Mouse (Mus musculus): ENCODE data around the gene Rad51b.

Gene Rad51b

GRCm38 (mm10) chr12:79441210-79442005 is 144.3 kb downstream of the Rad51b start:
- DNase-seq = no peak

DNA sequence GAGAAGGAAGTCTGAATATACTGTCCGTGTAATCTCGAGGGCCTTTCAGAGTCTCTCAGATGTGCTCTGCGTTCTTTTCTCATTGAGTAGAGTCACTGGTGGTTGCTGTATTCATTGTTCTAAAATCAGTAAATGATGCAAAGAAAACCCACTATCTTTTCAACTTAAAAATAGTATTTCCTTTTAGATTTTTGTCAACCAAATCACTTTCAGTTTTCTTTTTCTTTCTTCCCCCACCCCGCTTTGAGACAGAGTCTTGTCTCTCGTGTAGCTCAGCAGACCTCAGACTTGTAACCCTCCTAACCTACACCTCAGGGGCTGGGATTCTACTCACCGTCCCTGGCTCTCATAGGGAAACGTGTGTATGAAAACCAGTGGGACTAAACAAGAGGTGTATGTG is 145.0 kb downstream of the Rad51b start:
- DNase-seq = no peak

DNA sequence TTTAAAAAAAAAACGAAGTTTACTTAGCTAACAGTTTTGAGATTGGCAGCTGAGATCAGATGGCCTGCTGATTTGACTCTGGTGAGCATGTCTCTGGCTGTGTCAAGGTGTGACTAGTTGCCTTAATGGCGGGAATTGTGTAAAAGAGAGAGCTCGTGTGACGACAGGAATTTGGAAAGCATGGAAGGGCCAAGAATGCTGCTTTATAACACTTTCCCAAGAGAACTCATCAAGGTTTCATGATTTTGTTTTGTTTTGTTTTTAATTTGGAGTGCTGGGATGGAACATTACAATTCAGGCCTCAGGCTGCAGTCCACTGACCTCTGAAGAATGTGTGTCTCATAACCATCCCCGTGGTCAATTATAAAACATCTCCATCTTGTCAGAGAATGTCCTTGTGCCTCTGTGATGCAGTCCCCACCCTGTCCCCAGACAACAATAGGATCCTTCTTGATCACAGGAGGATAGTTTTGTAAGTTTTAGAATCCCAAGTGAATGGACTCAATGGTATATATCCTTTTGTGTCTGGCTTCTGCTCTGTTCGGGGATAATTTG is 145.8 kb downstream of the Rad51b start:
- no peak for DNase-seq

- DNase-seq = no peak
Measured at GRCm38 (mm10) chr12:79444646-79445045, 147.6 kb downstream of the Rad51b start.

GRCm38 (mm10) chr12:79447039-79447438 is 150.0 kb downstream of the Rad51b start:
- DNase-seq = no peak

DNA sequence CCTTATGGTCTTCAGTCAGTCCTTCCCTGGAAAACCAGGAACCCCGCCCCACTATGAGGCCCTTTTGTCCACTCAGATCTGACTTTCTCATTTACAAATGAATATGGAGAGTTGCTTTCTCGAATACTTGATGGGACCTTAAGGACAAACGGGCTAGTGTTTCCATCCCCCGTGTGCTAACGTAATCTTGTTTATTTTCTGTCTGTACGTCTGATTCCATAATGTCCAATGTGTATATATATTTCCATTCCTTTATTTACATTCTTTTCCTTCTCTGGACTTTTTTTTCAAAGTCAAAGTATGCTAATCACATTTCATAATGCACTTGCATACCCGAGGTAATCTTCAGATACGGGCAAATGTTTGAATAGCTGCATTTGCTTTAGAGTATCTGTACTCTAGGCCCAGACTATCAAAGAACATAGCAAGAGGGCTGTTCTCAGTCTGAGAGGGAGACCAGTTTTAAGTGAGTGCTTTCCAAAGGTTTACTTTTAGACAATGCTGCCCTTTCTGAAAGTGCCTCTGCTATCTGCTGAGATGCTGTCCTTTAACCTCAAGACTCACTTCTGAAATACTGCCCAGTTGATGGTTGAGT is 152.8 kb downstream of the Rad51b start:
- no peak for DNase-seq

GRCm38 (mm10) chr12:79452882-79453281 is 155.8 kb downstream of the Rad51b start:
- no peak for DNase-seq

- peak; percentile 28 to 43 for DNase-seq
Measured at GRCm38 (mm10) chr12:79454017-79454416, 156.9 kb downstream of the Rad51b start.

DNA sequence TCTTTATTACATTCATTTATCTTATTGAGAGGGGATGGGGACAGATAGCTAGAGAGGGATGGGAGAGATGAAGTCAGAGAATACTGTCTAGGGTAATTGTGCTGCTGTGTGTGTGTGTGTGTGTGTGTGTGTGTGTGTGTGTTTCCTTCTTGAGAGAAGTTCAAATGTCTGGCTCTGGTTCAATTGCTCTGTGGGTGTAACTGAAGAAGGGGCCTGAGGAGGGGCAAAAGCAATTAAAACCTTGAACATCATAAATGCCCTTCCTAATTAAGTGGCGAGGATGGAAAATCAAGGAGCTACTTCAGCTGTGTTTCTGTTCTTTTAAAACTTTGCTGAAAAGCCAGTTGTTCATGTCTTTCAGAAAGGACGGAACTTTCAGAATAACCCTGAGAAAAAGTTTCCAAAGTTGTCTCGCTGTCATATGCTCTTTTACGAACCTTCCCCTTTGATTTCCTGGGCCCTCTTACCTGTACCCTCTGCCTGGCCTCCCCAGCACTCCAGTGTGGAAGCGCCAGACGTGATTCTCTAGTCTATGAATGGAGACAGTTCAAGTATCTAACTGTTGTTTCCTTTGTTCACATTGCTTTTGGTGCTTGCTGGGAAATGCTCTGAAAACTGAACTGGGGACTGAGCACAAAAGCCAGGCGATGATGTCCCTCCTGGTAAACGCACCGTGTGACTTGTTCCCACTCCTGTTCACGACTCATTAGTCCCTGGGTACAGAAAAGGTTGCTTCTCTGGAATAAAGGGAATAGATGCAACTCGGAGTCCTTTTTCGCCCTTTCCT is 158.2 kb downstream of the Rad51b start:
- no peak for DNase-seq

DNA sequence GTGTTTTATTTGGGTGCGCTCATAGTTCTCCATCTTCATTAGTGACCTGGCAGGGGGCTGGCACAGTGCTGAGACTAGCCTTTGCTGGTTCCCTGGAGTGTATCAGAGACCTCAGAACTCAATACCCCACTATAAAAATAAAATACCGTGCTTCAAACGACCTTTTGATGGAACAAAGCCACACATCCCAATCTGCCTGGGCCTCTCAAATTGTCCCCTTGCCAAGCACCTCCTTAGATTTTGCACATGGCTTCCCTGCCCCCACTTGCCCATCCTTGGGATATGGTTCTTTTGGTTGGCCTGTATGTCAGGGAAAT is 158.7 kb downstream of the Rad51b start:
- no peak for DNase-seq

DNA sequence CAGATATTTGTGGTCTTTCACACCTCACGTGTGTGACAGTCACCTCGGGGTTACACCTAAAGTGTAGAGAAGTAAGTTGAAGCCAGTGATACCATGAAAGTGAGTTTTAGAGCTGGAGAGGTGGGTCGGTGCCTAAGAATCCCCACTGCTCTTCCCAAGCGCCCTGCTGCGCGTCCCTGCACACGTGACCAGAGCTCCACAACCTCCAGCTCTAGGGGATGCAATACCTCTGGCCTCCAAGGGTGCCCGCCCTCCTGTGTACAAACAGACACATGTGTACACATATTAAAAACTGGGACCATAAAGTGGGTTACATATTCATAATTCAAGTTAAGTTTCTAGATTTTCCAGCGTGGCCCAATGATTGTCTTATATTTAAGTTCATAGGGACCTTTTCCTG is 159.2 kb downstream of the Rad51b start:
- DNase-seq = no peak

DNA sequence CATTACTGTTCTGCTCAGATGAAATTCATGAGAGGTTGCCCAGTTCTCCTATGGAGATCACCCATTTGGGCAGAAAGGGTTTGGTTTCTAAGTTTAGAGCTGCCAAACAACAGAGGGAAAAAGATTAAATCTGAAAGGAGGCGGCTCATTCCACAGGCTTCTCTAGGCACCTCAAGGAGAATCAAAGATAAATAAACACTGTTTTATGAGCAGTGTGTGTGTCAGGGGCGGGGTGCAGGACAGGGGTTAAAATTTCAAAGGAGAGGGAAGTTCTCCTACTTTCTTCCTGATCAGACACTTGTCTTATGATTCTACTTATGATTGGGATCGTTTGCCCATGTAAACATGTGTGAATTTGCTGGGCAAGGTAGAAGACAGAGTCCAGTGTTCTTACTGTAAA is 166.3 kb downstream of the Rad51b start:
- DNase-seq = no peak

- no peak for DNase-seq
Measured at GRCm38 (mm10) chr12:79470113-79470512, 173.0 kb downstream of the Rad51b start.

GRCm38 (mm10) chr12:79471868-79472267 is 174.8 kb downstream of the Rad51b start:
- no peak for DNase-seq

GRCm38 (mm10) chr12:79476413-79477046 is 179.4 kb downstream of the Rad51b start:
- no peak for DNase-seq

DNA sequence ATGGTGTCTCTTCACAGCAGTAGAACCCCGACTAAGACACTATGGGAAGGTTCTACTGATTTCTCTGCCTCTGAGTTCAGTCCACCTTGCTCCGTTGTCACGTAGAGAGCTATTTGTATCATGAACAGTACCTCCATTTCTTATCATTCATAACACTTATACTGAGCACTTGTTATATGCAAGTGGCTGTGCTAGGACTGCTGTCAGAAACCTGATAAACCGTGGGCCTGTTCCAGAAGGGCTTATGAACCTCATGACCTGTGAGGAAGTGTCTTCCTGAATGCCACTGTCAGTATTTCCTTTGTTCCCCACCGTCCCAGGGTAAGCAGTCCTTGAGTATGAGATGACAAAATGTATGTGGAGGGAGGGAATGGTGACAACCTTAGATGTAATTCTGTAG is 181.7 kb downstream of the Rad51b start:
- no peak for DNase-seq

GRCm38 (mm10) chr12:79485501-79485900 is 188.4 kb downstream of the Rad51b start:
- DNase-seq = peak; percentile 43 to 53

- DNase-seq = peak in 1 of 2 experiments; percentile 7
Measured at GRCm38 (mm10) chr12:79488590-79489242, 191.6 kb downstream of the Rad51b start.

DNA sequence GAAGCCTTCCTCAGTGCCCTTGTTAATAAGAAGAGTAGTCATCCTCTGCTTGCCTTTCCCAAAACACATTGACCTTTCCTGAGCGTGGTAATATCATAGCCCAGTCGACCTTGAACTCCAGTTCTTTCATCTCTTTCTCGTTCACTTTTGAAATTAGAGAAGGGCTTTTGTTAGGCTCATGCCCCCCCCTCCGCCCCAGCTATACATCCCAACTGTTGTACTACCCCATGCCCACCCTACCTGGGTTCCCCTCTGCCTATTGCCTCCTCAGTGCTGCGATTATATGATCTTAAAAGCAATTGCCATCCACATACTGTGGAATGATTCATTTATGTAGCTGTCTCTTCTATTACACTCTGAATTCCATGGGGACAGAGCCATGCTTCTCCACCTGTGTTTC is 193.5 kb downstream of the Rad51b start:
- DNase-seq = no peak

DNA sequence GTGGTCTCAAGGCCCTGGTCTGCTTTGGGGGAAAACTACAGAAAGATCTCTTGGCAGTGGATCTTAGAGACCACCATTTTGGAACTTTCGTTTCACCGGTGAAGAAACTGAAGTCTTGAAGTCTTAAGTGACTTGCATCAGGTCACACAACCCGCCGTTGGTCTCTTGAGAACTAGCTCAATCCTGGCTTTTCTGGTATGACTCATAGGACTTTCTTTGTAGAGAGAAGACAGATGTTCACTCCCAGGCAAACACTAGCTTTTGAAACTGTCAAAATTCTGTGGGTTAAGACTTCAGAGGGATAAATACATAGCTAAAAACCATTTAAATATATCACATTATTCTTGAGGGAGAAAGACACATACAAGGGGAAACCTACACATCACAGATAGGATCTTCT is 195.1 kb downstream of the Rad51b start:
- DNase-seq = no peak

DNA sequence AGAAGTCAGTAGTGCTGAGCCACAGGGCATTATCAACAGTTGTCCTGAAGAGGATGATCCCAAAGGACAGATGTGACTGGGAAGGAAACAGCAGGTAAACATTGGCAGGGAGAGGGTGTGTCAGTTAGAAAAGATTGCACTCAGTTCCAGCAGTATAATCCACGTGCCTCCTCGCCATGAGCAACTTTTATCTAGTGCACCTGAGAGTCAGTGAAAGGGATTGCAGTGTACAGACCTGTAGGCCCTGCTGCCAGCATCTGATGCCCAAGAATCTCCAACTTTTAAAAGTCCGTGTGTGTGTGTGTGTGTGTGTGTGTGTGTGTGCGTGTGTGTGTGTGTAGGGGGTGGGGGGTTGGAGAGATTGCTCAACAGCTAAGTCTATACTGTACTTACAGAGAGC is 195.5 kb downstream of the Rad51b start:
- no peak for DNase-seq

- DNase-seq = no peak
Measured at GRCm38 (mm10) chr12:79493481-79493880, 196.4 kb downstream of the Rad51b start.

- DNase-seq = no peak
Measured at GRCm38 (mm10) chr12:79498326-79498725, 201.2 kb downstream of the Rad51b start.
